Mouse (Mus musculus) C2C12 (cell line): ENCODE results near the gene Abcc12. TPM values are rescaled to one million over a fixed set of nuclear protein-coding genes. Genes with fewer than 3 reads are reported as not detected.

Source experiments
- H3K27me3 ChIP-seq: one replicate; pipeline ENCODE4 v1.6.1; 2011; ENCODE audit not compliant: control insufficient read depth, insufficient read depth, insufficient read length
- H3K36me3 ChIP-seq: one replicate; pipeline ENCODE4 v1.6.1; 2011; ENCODE audit not compliant: control insufficient read depth, insufficient read depth
- H3K4me3 ChIP-seq: one replicate; pipeline ENCODE4 v1.5.1; 2011; ENCODE audit warnings: mild to moderate bottlenecking, control low read depth; ENCODE audit not compliant: poor library complexity, insufficient read depth, severe bottlenecking
- H3K79me2 ChIP-seq: one replicate; pipeline ENCODE4 v1.6.1; 2011; ENCODE audit not compliant: control insufficient read depth, insufficient read depth
- H3K79me3 ChIP-seq: one replicate; pipeline ENCODE4 v1.6.1; 2011; ENCODE audit warnings: low read depth, control low read depth
- H3ac ChIP-seq: one replicate; pipeline ENCODE3; 2011; ENCODE audit warnings: low read depth; ENCODE audit not compliant: control insufficient read depth, insufficient read length
- CEBPB ChIP-seq: IDR thresholded peaks from one replicate; pipeline ENCODE4 v1.6.1; 2011; ENCODE audit warnings: low read depth, mild to moderate bottlenecking, control low read depth, moderate library complexity
- CTCF ChIP-seq: IDR thresholded peaks from one replicate; pipeline ENCODE4 v1.5.1; 2011; ENCODE audit not compliant: control insufficient read depth, insufficient read depth, insufficient read length
- FOSL1 ChIP-seq: IDR thresholded peaks from one replicate; pipeline ENCODE4 v1.8.0; 2011; ENCODE audit warnings: mild to moderate bottlenecking, low read length; ENCODE audit not compliant: poor library complexity, insufficient read depth, severe bottlenecking
- MAX ChIP-seq: IDR thresholded peaks from one replicate; pipeline ENCODE4 v1.6.1; 2011; ENCODE audit warnings: mild to moderate bottlenecking, control low read depth
- MYOD1 ChIP-seq: IDR thresholded peaks from one replicate; pipeline ENCODE4 v1.6.1; 2011; ENCODE audit warnings: low read depth; ENCODE audit not compliant: control insufficient read depth, insufficient read length
- MYOG ChIP-seq: IDR thresholded peaks from one replicate; pipeline ENCODE4 v1.6.1; 2011; ENCODE audit not compliant: control insufficient read depth, insufficient read length; ENCODE audit errors: extremely low read depth
- USF1 ChIP-seq: IDR thresholded peaks from one replicate; pipeline ENCODE4 v1.6.1; 2011; ENCODE audit warnings: low read depth, mild to moderate bottlenecking, control low read depth, moderate library complexity
- polyA plus RNA-seq: library from polyadenylated mRNA; unstranded; fragments of >200 nt; fragmentation: generic; extraction: Trizol; gene quantifications from one replicate; pipeline ENCODE4 v1.2.1, GENCODE M21; 2012; ENCODE audit warnings: missing spikeins

Abcc12 gene
- polyA plus RNA-seq, 1 experiment = not detected

- Histone ChIP-seq H3K4me3 (no peak overlapping the region), H3K27me3 (peaks cover 7% of the 10 kb centered on the region), H3ac (no peak overlapping the region), H3K79me2 (no peaks in the 10 kb centered on the region), H3K36me3 (no peaks in the 10 kb centered on the region), H3K79me3 (no peaks in the 10 kb centered on the region)
- TF ChIP-seq CTCF = no peak
- TF ChIP-seq CEBPB = no peak
- TF ChIP-seq FOSL1 = no peak
- TF ChIP-seq MYOG = no peak
- TF ChIP-seq MYOD1 = no peak
- no peak for TF ChIP-seq MAX
- TF ChIP-seq USF1 = no peak
These were observed 2.9 kb downstream of the Abcc12 start for GRCm38 (mm10) chr8:86577547-86577946.

DNA sequence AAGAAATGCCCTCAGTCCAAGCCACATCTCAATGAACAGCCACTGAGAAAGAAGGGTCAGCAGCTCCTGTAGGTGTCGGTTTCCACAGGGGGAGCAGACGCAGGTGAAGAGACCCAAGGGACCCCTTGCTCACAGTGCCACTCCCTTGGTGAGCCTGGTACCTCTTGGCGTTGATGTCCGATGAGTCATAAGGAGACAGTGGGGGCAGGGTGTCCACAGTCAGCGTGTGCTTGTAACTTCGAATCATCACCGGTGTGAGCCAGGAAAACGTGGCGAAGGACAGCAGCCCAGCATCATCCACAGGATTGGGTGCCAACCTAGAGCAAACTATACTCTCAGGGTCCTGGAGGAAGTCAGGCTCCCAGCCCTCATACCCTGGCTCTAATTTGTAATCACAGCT, 16.8 kb downstream of the Abcc12 start:
- Histone ChIP-seq H3K79me3 (no peaks in the 10 kb centered on the region), H3K27me3 (peaks cover 2% of the 10 kb centered on the region), H3ac (no peak overlapping the region), H3K36me3 (no peaks in the 10 kb centered on the region), H3K4me3 (no peak overlapping the region), H3K79me2 (no peaks in the 10 kb centered on the region)
- TF ChIP-seq MYOD1 (no peak), FOSL1 (peak; percentile 26), USF1 (no peak), MYOG (no peak)

- H3ac ChIP-seq = no peak overlapping the region
- no peaks in the 10 kb centered on the region for H3K36me3 ChIP-seq
- H3K79me3 ChIP-seq = no peaks in the 10 kb centered on the region
- peaks cover 15% of the 10 kb centered on the region for H3K27me3 ChIP-seq
- no peaks in the 10 kb centered on the region for H3K79me2 ChIP-seq
- H3K4me3 ChIP-seq = no peak overlapping the region
- TF ChIP-seq CEBPB (no peak), CTCF (no peak), MAX (no peak), MYOD1 (no peak), FOSL1 (no peak), MYOG (no peak), USF1 (no peak)
These were observed 18.7 kb downstream of the Abcc12 start for GRCm38 (mm10) chr8:86561737-86562136.

- Histone ChIP-seq H3ac (no peak overlapping the region), H3K4me3 (no peak overlapping the region), H3K79me3 (no peaks in the 10 kb centered on the region), H3K79me2 (no peaks in the 10 kb centered on the region), H3K27me3 (peaks cover 15% of the 10 kb centered on the region), H3K36me3 (no peaks in the 10 kb centered on the region)
- no peak for TF ChIP-seq USF1
- TF ChIP-seq CEBPB = no peak
- no peak for TF ChIP-seq MYOD1
- no peak for TF ChIP-seq CTCF
- TF ChIP-seq MYOG = no peak
- no peak for TF ChIP-seq MAX
These were observed 19.8 kb downstream of the Abcc12 start for GRCm38 (mm10) chr8:86560688-86561065.

DNA sequence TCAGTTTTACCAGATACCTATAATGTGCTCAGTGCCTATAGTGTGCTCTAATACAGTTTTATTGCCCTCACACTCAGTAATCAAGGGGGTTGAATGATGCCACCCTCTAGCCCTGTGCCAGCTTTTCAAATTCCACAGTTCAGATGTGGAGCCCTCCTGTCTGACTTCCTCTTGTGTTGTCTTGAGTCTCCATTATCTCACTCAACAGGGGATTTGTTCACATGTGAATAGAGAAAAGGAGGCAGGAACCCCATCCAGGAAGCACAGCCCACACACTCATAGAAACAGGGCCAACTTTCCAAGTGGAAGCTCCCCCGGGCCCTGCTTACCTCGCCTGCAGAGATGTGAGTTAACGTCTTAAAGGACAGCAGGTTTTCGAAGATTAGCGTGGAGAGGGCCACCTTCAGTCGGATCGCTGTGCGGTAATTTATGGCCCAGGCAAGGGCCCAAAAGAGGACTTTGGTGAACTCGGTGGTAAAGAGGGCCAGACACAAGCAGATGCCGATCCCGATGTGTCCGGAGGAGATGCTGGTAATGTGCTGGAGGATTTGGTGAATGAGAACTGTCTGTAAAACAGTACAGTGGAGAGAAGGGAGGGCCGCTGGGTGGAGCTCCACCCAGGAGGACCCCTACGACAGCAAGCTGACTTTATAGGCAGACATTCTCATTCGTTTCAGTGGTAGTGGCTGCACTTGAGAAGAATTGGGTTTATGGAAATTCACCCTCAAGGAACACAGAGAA, 20.4 kb downstream of the Abcc12 start:
- no peak overlapping the region for H3ac ChIP-seq
- no peaks in the 10 kb centered on the region for H3K79me2 ChIP-seq
- H3K27me3 ChIP-seq = peaks cover 15% of the 10 kb centered on the region
- no peak for TF ChIP-seq FOSL1
- H3K4me3 ChIP-seq = no peak overlapping the region
- no peaks in the 10 kb centered on the region for H3K36me3 ChIP-seq
- no peaks in the 10 kb centered on the region for H3K79me3 ChIP-seq

DNA sequence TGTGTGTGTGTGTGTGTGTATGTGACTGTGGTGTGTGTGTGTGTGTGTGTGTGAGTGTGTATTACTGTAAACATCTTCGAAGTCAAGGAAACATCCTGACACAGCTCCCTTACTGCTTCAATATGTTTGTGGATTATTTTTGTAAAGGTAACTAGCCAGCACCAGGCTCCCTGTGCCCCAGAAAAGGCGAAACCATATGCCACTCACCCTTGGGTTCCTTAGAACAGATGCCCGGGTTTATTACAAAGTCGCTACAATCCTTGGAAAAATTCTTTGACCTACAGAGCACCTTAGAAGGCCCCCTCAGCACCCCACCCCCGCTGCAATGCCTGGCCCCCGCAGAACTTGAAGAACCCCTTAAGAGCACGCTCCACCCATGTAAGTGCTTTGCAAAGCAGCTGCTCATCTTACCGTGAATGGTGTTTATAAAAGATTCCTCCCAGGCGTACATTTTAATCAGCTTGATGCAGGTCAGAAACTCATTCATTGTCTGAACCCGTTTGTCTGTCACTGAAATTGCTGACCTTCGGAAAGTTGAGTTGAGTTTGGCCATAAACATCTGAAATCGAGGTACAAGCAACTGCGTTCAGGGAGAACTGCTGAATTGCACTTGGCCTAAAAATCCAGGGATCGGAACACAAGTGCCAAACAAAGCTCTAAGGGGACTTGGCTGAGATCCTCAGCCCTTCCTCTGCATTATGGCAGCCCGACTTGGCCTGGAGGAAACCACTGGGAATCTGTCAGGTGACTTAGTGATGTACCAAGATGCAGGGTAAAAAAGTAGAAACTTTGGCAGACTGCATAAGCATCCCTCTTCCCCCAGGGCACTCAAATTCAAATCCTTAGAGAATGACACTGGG, 23.1 kb downstream of the Abcc12 start:
- Histone ChIP-seq H3K4me3 (no peak overlapping the region), H3K79me2 (no peaks in the 10 kb centered on the region), H3K27me3 (peaks cover 15% of the 10 kb centered on the region), H3K36me3 (no peaks in the 10 kb centered on the region), H3K79me3 (no peaks in the 10 kb centered on the region), H3ac (no peak overlapping the region)
- TF ChIP-seq MYOD1 = no peak
- TF ChIP-seq MAX = no peak
- no peak for TF ChIP-seq USF1
- TF ChIP-seq MYOG = no peak
